Mouse (Mus musculus): ENCODE data around the gene Slc4a1. TPM values are rescaled to one million over a fixed set of nuclear protein-coding genes. Genes with fewer than 3 reads are reported as not detected.

The Slc4a1 gene
- polyA plus RNA-seq, 3 experiments from 2014 or later, result 0.08 TPM; not detected in 2

- ATAC-seq, result no peak
Observed at GRCm38 (mm10) chr11:102349189-102349954, 16.6 kb downstream of the Slc4a1 start.

- no peak for ATAC-seq
Observed at GRCm38 (mm10) chr11:102348771-102349170, 17.2 kb downstream of the Slc4a1 start.

- ATAC-seq, result no peak
Observed at GRCm38 (mm10) chr11:102348101-102348585, 17.9 kb downstream of the Slc4a1 start.

GRCm38 (mm10) chr11:102347683-102348082, 18.3 kb downstream of the Slc4a1 start:
- ATAC-seq, result no peak

- ATAC-seq, result no peak
Observed at GRCm38 (mm10) chr11:102346926-102347325, 19.1 kb downstream of the Slc4a1 start.

GRCm38 (mm10) chr11:102344458-102344857, 21.5 kb downstream of the Slc4a1 start:
- ATAC-seq, result no peak

GRCm38 (mm10) chr11:102342742-102343141, 23.3 kb downstream of the Slc4a1 start:
- ATAC-seq, result no peak

- no peak for ATAC-seq
Observed at GRCm38 (mm10) chr11:102341101-102341500, 24.9 kb downstream of the Slc4a1 start.

GRCm38 (mm10) chr11:102339624-102340023, 26.4 kb downstream of the Slc4a1 start:
- ATAC-seq, result no peak

GRCm38 (mm10) chr11:102339195-102339594, 26.8 kb downstream of the Slc4a1 start:
- no peak for ATAC-seq

GRCm38 (mm10) chr11:102338561-102338960, 27.4 kb downstream of the Slc4a1 start:
- ATAC-seq, result no peak

GRCm38 (mm10) chr11:102337921-102338320, 28.1 kb downstream of the Slc4a1 start:
- ATAC-seq, result no peak

GRCm38 (mm10) chr11:102336191-102336590, 29.8 kb downstream of the Slc4a1 start:
- ATAC-seq, result no peak

GRCm38 (mm10) chr11:102334973-102335700, 30.9 kb downstream of the Slc4a1 start:
- no peak for ATAC-seq

GRCm38 (mm10) chr11:102334010-102334409, 32.0 kb downstream of the Slc4a1 start:
- ATAC-seq, result no peak

GRCm38 (mm10) chr11:102333061-102333460, 32.9 kb downstream of the Slc4a1 start:
- no peak for ATAC-seq

- no peak for ATAC-seq
Observed at GRCm38 (mm10) chr11:102331806-102332205, 34.2 kb downstream of the Slc4a1 start.

- ATAC-seq, result no peak
Observed at GRCm38 (mm10) chr11:102330039-102330438, 36.0 kb downstream of the Slc4a1 start.

GRCm38 (mm10) chr11:102329518-102329917, 36.5 kb downstream of the Slc4a1 start:
- no peak for ATAC-seq

- ATAC-seq, result no peak
Observed at GRCm38 (mm10) chr11:102327839-102328238, 38.2 kb downstream of the Slc4a1 start.

GRCm38 (mm10) chr11:102327250-102327649, 38.8 kb downstream of the Slc4a1 start:
- ATAC-seq, result no peak

GRCm38 (mm10) chr11:102323516-102323915, 42.5 kb downstream of the Slc4a1 start:
- ATAC-seq, result no peak

GRCm38 (mm10) chr11:102321931-102322330, 44.1 kb downstream of the Slc4a1 start:
- no peak for ATAC-seq

GRCm38 (mm10) chr11:102320686-102321005, 45.4 kb downstream of the Slc4a1 start:
- ATAC-seq, result no peak

Data from inflammation-experienced regulatory T-cells, adult 6 months (primary cell).